Mouse (Mus musculus): ENCODE measurements at regions not wholly inside any gene's neighbourhood (a gene's known extent, or its start where the extent isn't known, plus 50 kb on each side); places are given as distances from the start of the nearest gene placed in this dataset.

- Histone ChIP-seq H3K27me3 (replicated peaks) (no peaks in the 10 kb centered on the region), H3K4me3 (replicated peaks in 1 of 3; ENCODE audit: low read depth in 2 of 3, low read length in 2 of 3, poor library complexity in 1 of 3) (no peak overlapping the region), H3K9ac (ENCODE audit: insufficient read depth, low read depth) (no peak overlapping the region), H3K4me1 (ENCODE audit: control insufficient read depth in 1 of 2, insufficient read depth in 2 of 2) (no peaks in the 10 kb centered on the region), H3K4me2 (ENCODE audit: insufficient read depth, low read depth, poor library complexity, severe bottlenecking) (no peak overlapping the region), H3K36me3 (replicated peaks in 1 of 2; ENCODE audit: control insufficient read depth in 1 of 2, insufficient read depth in 1 of 2, low read length in 1 of 2) (no peaks in the 10 kb centered on the region), H3K79me2 (replicated peaks; ENCODE audit: control insufficient read depth, extremely low read depth, insufficient read depth, poor library complexity, severe bottlenecking) (no peaks in the 10 kb centered on the region), H3K9me3 (replicated peaks; ENCODE audit: low read length) (no peaks in the 10 kb centered on the region), H3K27ac (ENCODE audit: insufficient read depth, low read depth) (no peak overlapping the region)
- dilution Hi-C loops (cut with MboI; ENCODE audit: extremely low pct_ligation_motif_present, extremely low pct_unique_long_range_greater_than_20kb, low sequenced_read_pairs) (no loop called here), in situ Hi-C loops (cut with MboI; ENCODE audit: low pct_ligation_motif_present, low pct_unique_long_range_greater_than_20kb, low sequenced_read_pairs) (no loop called here)
- DNase-seq (ENCODE audit: extremely low read depth), result no peak
- TF ChIP-seq MAZ (IDR thresholded peaks at IDR 0.05; ENCODE audit: low read depth, low read length) (no peak), ZC3H11A (IDR thresholded peaks at IDR 0.05; ENCODE audit: low read depth, low read length) (no peak), JUN (IDR thresholded peaks at IDR 0.05; ENCODE audit: insufficient read depth, low read depth, low read length) (no peak), CHD1 (IDR thresholded peaks at IDR 0.05; ENCODE audit: low read depth, low read length) (no peak), CTCF (conservative IDR thresholded peaks at IDR 0.05 in 1 of 2, IDR thresholded peaks at IDR 0.05 in 1 of 2; ENCODE audit: low read depth in 2 of 2, low read length in 2 of 2) (no peak)
Observed at GRCm38 (mm10) chr3:123983045-123983444, 292.4 kb upstream of the Ndst3 start.

DNA sequence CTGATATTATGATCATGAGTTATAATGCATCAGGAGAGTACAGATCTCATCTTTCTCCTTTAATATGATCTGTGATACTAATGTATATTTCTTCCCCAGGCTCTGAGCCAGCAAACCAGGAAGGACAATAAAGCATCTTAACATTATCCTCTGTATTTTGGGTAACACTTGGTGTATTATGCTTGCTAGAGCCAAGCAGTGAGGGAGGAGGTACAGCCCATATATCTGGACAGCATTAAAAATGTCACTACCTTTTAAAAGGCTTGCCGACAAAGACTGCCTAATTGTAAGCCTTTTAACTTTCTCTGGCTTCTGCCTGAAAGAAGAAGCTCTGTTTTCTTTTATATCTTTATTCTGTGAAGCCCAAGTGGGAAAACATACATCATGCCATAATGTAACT, 292.9 kb upstream of the Ndst3 start:
- TF ChIP-seq GABPA (IDR thresholded peaks at IDR 0.05; ENCODE audit: insufficient replicate concordance, low read depth, low read length) (no peak), JUND (conservative IDR thresholded peaks at IDR 0.05; ENCODE audit: low read depth, low read length) (no peak), SIN3A (IDR thresholded peaks at IDR 0.05; ENCODE audit: low read length) (no peak), JUN (IDR thresholded peaks at IDR 0.05; ENCODE audit: insufficient read depth, low read depth, low read length) (no peak), CHD1 (IDR thresholded peaks at IDR 0.05; ENCODE audit: low read depth, low read length) (no peak), ZC3H11A (IDR thresholded peaks at IDR 0.05; ENCODE audit: low read depth, low read length) (no peak), ZKSCAN1 (IDR thresholded peaks at IDR 0.05; ENCODE audit: borderline replicate concordance, low read depth, low read length) (no peak), POLR2AphosphoS2 (IDR thresholded peaks at IDR 0.05; ENCODE audit: low read depth, low read length) (no peak), CHD2 (IDR thresholded peaks at IDR 0.05; ENCODE audit: low read length) (no peak), MAFK (IDR thresholded peaks at IDR 0.05; ENCODE audit: insufficient replicate concordance, low read length) (no peak), HCFC1 (IDR thresholded peaks at IDR 0.05; ENCODE audit: low read depth, low read length) (no peak), IRF4 (IDR thresholded peaks at IDR 0.05; ENCODE audit: low read depth, low read length) (no peak), MXI1 (IDR thresholded peaks at IDR 0.05; ENCODE audit: low read depth, low read length) (no peak), USF1 (IDR thresholded peaks at IDR 0.05; ENCODE audit: low read depth, low read length) (no peak), MYC (IDR thresholded peaks at IDR 0.05; ENCODE audit: low read depth, low read length) (no peak)
- in situ Hi-C loops (cut with MboI; ENCODE audit: low pct_ligation_motif_present, low pct_unique_long_range_greater_than_20kb, low sequenced_read_pairs), result no loop called here
- Histone ChIP-seq H3K9me3 (replicated peaks; ENCODE audit: low read length) (no peaks in the 10 kb centered on the region), H3K36me3 (replicated peaks in 1 of 2; ENCODE audit: control insufficient read depth in 1 of 2, insufficient read depth in 1 of 2, low read length in 1 of 2) (no peaks in the 10 kb centered on the region), H3K4me2 (ENCODE audit: insufficient read depth, low read depth, poor library complexity, severe bottlenecking) (peak overlapping the region; percentile 44), H3K4me3 (replicated peaks in 1 of 3; ENCODE audit: low read depth in 2 of 3, low read length in 2 of 3, poor library complexity in 1 of 3) (no peak overlapping the region), H3K27ac (ENCODE audit: insufficient read depth, low read depth) (no peak overlapping the region), H3K4me1 (ENCODE audit: control insufficient read depth in 1 of 2, insufficient read depth in 2 of 2) (no peaks in the 10 kb centered on the region), H3K27me3 (replicated peaks) (no peaks in the 10 kb centered on the region), H3K9ac (ENCODE audit: insufficient read depth, low read depth) (peak overlapping the region; percentile 33; the same call in 1 of the 2 replicates), H3K79me2 (replicated peaks; ENCODE audit: control insufficient read depth, extremely low read depth, insufficient read depth, poor library complexity, severe bottlenecking) (no peaks in the 10 kb centered on the region)
- dilution Hi-C loops (cut with MboI; ENCODE audit: extremely low pct_ligation_motif_present, extremely low pct_unique_long_range_greater_than_20kb, low sequenced_read_pairs), result no loop called here
- DNase-seq (ENCODE audit: extremely low read depth), result no peak
